ENCODE assay signal across 8 mouse cellular contexts in the genomic region with DNA sequence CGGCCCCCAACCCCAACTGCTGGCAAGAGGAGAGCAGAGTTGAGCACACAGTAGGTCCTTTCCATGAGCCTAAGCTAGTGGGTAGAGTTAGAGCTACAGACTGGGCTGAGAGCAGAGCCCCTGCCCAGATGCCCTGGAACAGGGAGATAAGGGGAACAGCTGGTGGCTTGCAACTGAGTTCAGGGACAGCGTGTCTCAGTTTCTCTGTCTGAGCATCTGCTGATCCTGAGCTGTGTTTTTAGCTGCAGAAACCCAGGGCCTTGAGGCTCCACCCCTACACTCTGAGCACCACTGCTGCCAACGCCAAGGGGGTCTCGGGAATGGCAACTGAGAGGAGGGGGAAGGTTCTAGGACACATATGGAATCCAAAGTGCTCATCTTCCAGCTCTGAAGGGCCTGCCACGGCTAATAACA.
DNase-seq lines count a peak whose midpoint lies in the region; ATAC-seq lines count a peak whose summit lies in the region.

No protein-coding gene starts in this region.

- no peak for DNase-seq in kidney, adult 8-10 months
- DNase-seq in embryonic facial prominence, embryonic 14.5 days (ENCODE audit: low spot score), result no peak
- DNase-seq in hindbrain, embryonic 10.5 days (ENCODE audit: low spot score), result no peak
- DNase-seq in midbrain, embryonic 14.5 days, result no peak
- no peak for DNase-seq in urinary bladder, postnatal 25 days (ENCODE audit: low spot score)
- no peak for DNase-seq in layer of hippocampus, adult 8-10 months (ENCODE audit: low spot score in 2 of 2)

- peak overlapping the region; percentile 74; the same call in 1 of the 2 replicates for H3K9ac ChIP-seq in kidney, embryonic 14.5 days (ENCODE audit: low read depth, low read length)
- peak overlapping the region; percentile 71; the same call in 1 of the 2 replicates for H3K9ac ChIP-seq in embryonic facial prominence, embryonic 14.5 days (ENCODE audit: low read depth, low read length)
- H3K9ac ChIP-seq in midbrain, embryonic 14.5 days (replicated peaks; ENCODE audit: low read length), result peak overlapping the region; percentile 45; the same call in 1 of the 2 replicates

- no peak for ATAC-seq in kidney, embryonic 14.5 days (ENCODE audit: low FRiP score, low TSS enrichment)
- no peak for ATAC-seq in embryonic facial prominence, embryonic 14.5 days (ENCODE audit: low read depth)
- no peak for ATAC-seq in midbrain, embryonic 14.5 days (ENCODE audit: low FRiP score, low TSS enrichment)
- no peak for ATAC-seq in frontal cortex, adult (ENCODE audit: low TSS enrichment)

- peak overlapping the region; percentile 85; the same call in 1 of the 2 replicates for H3K27ac ChIP-seq in kidney, embryonic 14.5 days (ENCODE audit: low read depth, low read length)
- H3K27ac ChIP-seq in embryonic facial prominence, embryonic 14.5 days (replicated peaks; ENCODE audit: low read depth, low read length), result peak overlapping the region; percentile 99
- peak overlapping the region; percentile 100 for H3K27ac ChIP-seq in hindbrain, embryonic 10.5 days
- H3K27ac ChIP-seq in midbrain, embryonic 14.5 days (replicated peaks; ENCODE audit: low read depth, low read length), result peak overlapping the region; percentile 98

- no peaks in the 10 kb centered on the region for H3K27me3 ChIP-seq in kidney, embryonic 14.5 days (ENCODE audit: control insufficient read depth, insufficient read depth, low read length)
- no peaks in the 10 kb centered on the region for H3K27me3 ChIP-seq in embryonic facial prominence, embryonic 14.5 days (replicated peaks; ENCODE audit: control insufficient read depth, insufficient read depth, low read length)
- H3K27me3 ChIP-seq in hindbrain, embryonic 10.5 days (ENCODE audit: insufficient read depth, poor library complexity, severe bottlenecking), result no peaks in the 10 kb centered on the region
- H3K27me3 ChIP-seq in midbrain, embryonic 14.5 days (ENCODE audit: control insufficient read depth, insufficient read depth, low read length), result no peaks in the 10 kb centered on the region

- H3K36me3 ChIP-seq in kidney, embryonic 14.5 days (ENCODE audit: control insufficient read depth, insufficient read depth, low read length), result no peaks in the 10 kb centered on the region
- H3K36me3 ChIP-seq in embryonic facial prominence, embryonic 14.5 days (ENCODE audit: control insufficient read depth, insufficient read depth, low read length), result no peaks in the 10 kb centered on the region
- H3K36me3 ChIP-seq in hindbrain, embryonic 10.5 days, result no peaks in the 10 kb centered on the region
- H3K36me3 ChIP-seq in midbrain, embryonic 14.5 days (ENCODE audit: control insufficient read depth, insufficient read depth, low read length), result no peaks in the 10 kb centered on the region

- H3K4me2 ChIP-seq in kidney, embryonic 14.5 days (replicated peaks; ENCODE audit: low read depth, low read length), result no peak overlapping the region
- no peak overlapping the region; the same call in 1 of the 2 replicates for H3K4me2 ChIP-seq in embryonic facial prominence, embryonic 14.5 days (ENCODE audit: low read depth, low read length)
- no peak overlapping the region for H3K4me2 ChIP-seq in midbrain, embryonic 14.5 days (ENCODE audit: low read length)

- H3K9me3 ChIP-seq in kidney, embryonic 14.5 days (ENCODE audit: control insufficient read depth, low read length), result no peaks in the 10 kb centered on the region
- no peaks in the 10 kb centered on the region for H3K9me3 ChIP-seq in embryonic facial prominence, embryonic 14.5 days (ENCODE audit: control insufficient read depth, low read length)
- no peaks in the 10 kb centered on the region for H3K9me3 ChIP-seq in hindbrain, embryonic 10.5 days
- no peaks in the 10 kb centered on the region for H3K9me3 ChIP-seq in midbrain, embryonic 14.5 days (ENCODE audit: control insufficient read depth, low read length)

- H3K4me3 ChIP-seq in kidney, embryonic 14.5 days (ENCODE audit: low read length), result no peak overlapping the region
- no peak overlapping the region for H3K4me3 ChIP-seq in embryonic facial prominence, embryonic 14.5 days (ENCODE audit: low read depth, low read length)
- H3K4me3 ChIP-seq in hindbrain, embryonic 10.5 days, result peak overlapping the region; percentile 53; the same call in 1 of the 2 replicates
- no peak overlapping the region for H3K4me3 ChIP-seq in midbrain, embryonic 14.5 days (replicated peaks; ENCODE audit: low read depth, low read length)

- WGBS in kidney, embryonic 14.5 days, result 75% methylated on average over 5 of the region's 5 CpGs
- 47% methylated on average over 5 of the region's 5 CpGs for WGBS in embryonic facial prominence, embryonic 14.5 days
- 55% methylated on average over 5 of the region's 5 CpGs for WGBS in hindbrain, embryonic 10.5 days
- WGBS in midbrain, embryonic 14.5 days, result 35% methylated on average over 5 of the region's 5 CpGs

- peaks cover 86% of the 10 kb centered on the region for H3K4me1 ChIP-seq in kidney, embryonic 14.5 days (ENCODE audit: control insufficient read depth, insufficient read depth, low read length)
- peaks cover 86% of the 10 kb centered on the region for H3K4me1 ChIP-seq in embryonic facial prominence, embryonic 14.5 days (ENCODE audit: control insufficient read depth, insufficient read depth, low read length)
- H3K4me1 ChIP-seq in hindbrain, embryonic 10.5 days (replicated peaks), result peaks cover 100% of the 10 kb centered on the region
- H3K4me1 ChIP-seq in midbrain, embryonic 14.5 days (ENCODE audit: control insufficient read depth, insufficient read depth, low read length), result peaks cover 88% of the 10 kb centered on the region
